Mouse (Mus musculus) layer of hippocampus, adult 11-12 months (tissue): ENCODE results near the gene Abhd16b.

Experiments used
- DNase-seq: peaks from one replicate; pipeline ENCODE4 v3.0.0; 2022; ENCODE audit warnings: low spot score

Abhd16b gene

GRCm38 (mm10) chr2:181493156-181493927 lies at the start of gene Abhd16b:
TSS of gene Abhd16b (plus strand) at chr2:181493206.
- DNase-seq, result no peak

- DNase-seq, result no peak
Observed at GRCm38 (mm10) chr2:181452181-181452580, 40.8 kb upstream of the Abhd16b start.

DNA sequence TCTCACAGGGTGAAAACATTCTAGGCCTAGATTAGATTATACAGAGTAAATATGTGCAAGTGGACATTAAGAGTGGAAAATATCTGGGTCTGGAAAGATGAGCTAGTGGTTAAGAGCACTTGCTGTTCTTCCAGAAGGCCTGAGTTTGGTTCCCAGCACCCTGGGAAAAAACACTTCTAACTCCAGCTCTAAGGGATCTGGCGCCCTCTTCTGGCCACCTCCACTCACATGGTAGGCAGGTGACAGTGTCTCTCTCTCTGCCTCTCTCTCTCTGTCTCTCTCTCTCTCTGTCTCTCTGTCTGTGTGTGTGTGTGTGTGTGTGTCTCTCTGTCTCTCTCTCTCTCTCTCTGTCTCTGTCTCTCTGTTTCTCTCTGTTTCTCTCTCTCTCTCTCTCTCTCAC lies 39.7 kb upstream of the Abhd16b start:
- no peak for DNase-seq

DNA sequence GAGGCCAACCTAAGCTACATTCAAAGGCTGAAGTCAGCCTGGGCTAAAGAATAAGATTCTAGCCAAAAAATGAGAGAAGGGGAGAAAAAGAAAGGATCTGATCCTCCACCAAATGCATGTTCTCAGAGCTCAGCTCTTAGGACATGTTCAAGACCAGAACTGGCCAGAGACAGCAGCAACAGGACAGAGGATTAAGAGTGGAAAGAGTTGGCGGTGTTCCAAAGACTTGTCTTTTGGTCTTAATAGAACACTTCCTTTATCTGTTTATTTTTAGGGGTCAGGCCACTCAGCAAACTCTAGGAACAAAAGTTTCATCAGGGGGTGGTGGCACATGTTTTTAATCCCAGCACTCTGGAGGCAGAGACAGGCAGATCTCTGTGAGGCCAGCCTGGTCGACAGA lies 37.1 kb upstream of the Abhd16b start:
- no peak for DNase-seq

GRCm38 (mm10) chr2:181457831-181458230 lies 35.2 kb upstream of the Abhd16b start:
- DNase-seq, result no peak

GRCm38 (mm10) chr2:181458411-181459152 lies 34.4 kb upstream of the Abhd16b start:
- DNase-seq, result no peak

GRCm38 (mm10) chr2:181459153-181459672 lies 33.8 kb upstream of the Abhd16b start, which contains the start of gene Zbtb46:
TSS of gene Zbtb46 (minus strand) at chr2:181459426.
- peak; percentile 75 for DNase-seq

GRCm38 (mm10) chr2:181459673-181460621 lies 33.1 kb upstream of the Abhd16b start:
- DNase-seq, result peak; percentile 15

GRCm38 (mm10) chr2:181461536-181462100 lies 31.4 kb upstream of the Abhd16b start:
- no peak for DNase-seq

- no peak for DNase-seq
Observed at GRCm38 (mm10) chr2:181462604-181463003, 30.4 kb upstream of the Abhd16b start.

DNA sequence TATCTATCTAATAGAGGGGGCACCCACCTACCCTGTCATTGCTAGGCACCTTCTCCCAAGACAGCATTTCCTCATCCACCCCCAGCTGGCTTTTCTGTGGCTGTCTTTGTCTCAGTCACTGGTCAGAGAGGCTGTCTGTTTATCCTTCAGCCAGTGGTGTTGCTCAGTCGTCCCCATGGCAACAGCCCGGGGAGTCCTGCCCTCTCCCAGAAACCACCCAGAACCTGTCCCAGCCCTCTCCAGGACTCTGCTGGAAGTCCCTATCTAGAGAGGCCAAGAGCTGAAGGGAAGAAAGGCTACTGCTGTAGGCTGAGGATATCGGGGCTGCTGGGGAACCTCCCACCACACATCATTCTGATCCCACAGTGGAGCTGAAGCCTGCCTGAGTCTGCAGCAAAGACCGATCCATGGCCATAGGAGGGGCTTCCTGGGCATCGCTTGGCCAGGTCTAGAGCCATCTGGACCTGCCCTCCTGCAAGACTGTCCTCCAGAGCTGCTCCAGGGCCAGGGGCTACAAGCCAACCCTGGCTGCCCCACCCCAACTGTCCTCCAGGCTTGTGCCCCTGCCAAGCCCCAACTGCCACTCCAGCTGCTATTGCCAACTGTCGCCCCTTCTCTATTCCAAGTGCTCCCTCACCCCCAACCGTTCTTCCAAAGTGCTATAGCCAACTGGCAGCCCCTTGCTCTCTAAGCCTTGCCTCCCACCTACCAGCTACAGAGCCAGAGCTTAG lies 29.8 kb upstream of the Abhd16b start:
- peak; percentile 33 for DNase-seq

DNA sequence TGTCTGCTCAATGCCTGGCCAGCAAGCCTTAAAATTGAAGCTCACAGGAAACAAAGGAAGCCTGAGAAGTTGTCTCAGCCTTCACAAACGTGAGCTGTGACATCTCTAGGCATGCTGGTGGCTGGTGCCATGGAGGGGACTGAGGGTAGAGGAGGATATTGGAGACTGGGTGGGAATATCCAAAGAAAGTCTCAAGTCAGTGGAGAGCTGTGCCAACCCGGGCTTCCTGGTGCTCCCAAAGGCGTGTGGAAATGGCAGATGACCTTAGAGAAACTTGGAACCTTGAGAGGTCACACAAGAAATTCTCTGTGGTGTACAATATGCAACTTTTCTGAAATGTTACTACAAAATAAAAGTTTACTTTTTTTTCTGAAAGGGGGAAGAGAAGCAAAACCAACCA lies 27.6 kb upstream of the Abhd16b start:
- no peak for DNase-seq

DNA sequence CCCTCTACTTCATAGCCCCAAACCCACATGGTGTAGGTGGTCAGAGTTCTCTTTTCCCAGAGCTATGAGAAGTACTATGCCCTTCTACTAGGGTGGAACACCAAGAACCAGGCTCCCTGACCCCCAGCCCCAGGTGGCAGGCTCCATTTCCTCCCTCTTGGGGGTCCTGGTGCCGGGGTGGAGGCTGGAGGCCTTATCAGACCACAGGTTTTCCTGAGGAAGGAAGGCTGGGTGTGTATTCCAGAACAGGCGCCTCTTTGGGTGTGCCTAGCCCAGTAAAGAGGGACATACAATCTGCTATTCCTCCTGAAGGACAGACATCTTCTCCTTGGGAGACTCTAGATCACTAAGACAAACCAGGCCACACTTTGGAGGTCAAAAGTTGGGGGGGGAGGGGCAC lies 22.7 kb upstream of the Abhd16b start:
- no peak for DNase-seq

- DNase-seq, result no peak
Observed at GRCm38 (mm10) chr2:181471246-181471645, 21.8 kb upstream of the Abhd16b start.

DNA sequence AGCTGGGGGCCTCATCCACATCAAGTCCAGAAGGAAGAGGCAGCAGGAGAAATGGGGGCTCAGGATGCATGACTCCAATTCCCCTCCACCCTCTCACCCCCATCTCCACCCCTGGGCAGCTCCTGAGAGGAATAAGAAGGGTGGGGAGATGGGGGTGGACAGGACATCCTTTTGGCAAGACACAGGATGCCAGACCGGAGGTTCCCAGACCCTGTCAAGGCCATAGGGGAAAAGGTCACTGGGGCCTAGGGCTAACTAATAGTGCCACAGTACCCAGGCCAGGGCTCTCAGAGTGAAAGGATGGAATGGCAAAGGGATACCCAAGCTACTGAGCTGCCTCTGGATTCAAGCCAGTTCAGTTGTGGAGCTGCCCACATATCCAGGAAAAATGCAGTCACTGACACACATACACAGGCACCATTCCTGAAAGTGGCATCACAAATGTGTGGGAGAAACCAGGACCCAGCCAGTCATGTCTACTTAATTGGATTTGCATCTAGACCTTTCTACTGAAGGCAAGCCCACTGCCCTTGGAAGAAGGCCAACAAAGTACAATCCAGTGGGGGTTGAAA lies 20.7 kb upstream of the Abhd16b start:
- DNase-seq, result no peak

DNA sequence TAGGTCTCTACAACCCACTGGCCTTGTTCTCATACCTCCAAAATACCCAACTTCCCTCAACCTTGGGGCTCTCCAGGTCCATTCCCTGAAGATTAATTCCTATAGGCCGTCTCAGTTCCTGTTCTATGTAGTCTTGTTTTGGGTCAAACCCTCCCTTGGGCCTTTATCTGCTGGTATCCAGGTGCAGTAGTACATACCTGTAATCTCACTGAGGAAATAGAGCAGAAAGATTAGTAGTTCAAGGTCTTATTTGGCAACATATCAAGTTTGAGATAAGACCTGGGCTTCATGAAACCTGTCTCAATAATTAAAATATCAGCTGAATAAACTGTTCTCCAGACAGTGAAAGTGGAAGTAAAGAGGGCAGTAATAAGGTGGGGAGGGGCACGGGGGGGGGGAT lies 9.9 kb upstream of the Abhd16b start:
- no peak for DNase-seq

DNA sequence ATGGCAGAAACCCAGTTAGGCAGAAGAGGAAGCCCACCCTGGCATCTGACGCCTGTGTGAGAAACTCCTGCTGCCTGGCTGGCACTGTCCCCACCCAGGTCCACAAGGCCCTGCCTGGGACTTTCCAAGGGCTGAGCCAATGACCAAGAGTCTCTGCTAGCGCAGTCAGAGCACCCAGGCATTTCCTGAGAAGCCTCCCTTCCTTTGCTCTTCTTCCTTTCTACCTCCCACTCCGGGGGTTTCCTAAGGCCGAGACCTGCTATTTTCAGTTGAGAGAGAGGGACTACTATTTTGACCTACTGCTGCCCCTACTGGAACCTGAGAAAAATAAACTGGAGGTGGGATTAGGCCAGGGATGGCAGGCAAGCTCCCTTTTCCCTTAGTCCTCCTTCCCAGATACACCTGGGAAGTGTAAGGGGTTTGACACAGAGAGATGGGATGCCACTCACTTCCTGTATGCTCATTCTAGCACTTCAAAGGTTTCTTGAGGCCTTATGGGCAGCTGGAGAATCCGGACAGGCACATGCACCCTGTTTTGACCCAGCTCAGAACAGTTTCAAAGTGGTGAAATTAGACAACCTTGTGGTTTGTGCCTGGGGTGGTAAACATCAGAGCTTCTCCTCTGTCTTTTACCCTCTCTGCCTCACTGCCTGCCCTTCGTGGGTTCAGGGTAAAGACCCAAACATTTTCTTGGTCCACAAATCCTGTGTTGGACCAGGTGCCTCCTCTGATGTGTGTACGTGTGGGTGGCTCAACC lies 9.3 kb upstream of the Abhd16b start:
- DNase-seq, result no peak

GRCm38 (mm10) chr2:181484456-181485233 lies 8.4 kb upstream of the Abhd16b start:
- no peak for DNase-seq

DNA sequence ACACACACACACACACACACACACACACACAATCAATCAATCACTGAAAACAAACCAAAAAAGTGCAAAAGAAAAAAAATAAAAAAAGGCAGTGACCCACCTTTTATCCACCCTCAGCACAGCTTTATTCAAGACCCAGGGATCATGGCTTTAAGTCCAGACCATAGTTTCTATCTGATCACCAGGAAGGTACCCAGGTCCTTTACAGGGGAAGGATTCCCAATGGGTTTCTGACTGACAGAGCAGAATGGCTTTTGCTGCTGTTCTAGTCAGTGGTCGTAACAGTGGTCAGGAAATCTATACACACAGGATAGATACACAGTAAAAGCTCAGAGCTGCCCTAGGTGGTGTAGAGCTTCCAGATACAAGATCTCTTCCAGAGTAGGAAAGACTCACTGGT lies 7.3 kb upstream of the Abhd16b start:
- DNase-seq, result no peak
